Mouse (Mus musculus) hindbrain, embryonic 11.5 days (tissue): ENCODE measurements around the gene Slc12a5. TPM values are rescaled to one million over a fixed set of nuclear protein-coding genes. Genes with fewer than 3 reads are reported as not detected.
A peak's percentile ranks its signal among the peaks of the same experiment; 100 is the strongest.

Experiments used
- ATAC-seq: fragments of 200-750 bp; cut with Nextera tagmentation; 2 replicates; pipeline ENCODE4 v1.8.0; 2017; ENCODE audit warnings: mild to moderate bottlenecking, moderate TSS enrichment, moderate library complexity; ENCODE audit not compliant: low FRiP score
- DNase-seq: peaks from one replicate; pipeline ENCODE4 v3.0.0-alpha.2; 2015; ENCODE audit warnings: low spot score
- H3K27ac ChIP-seq: fragments of 300-500 bp; sonication (generic); 2 replicates; pipeline ENCODE4 v1.5.1; 2014; ENCODE audit warnings: mild to moderate bottlenecking, low read depth, low read length
- H3K27me3 ChIP-seq: fragments of 300-500 bp; sonication (generic); 2 replicates; pipeline ENCODE4 v1.6.1; 2014; ENCODE audit warnings: mild to moderate bottlenecking, low read length, moderate library complexity, mixed read lengths; ENCODE audit not compliant: control insufficient read depth, insufficient read depth
- H3K36me3 ChIP-seq: fragments of 300-500 bp; sonication (generic); 2 replicates; pipeline ENCODE4 v1.6.1; 2014; ENCODE audit warnings: mild to moderate bottlenecking, low read length, moderate library complexity, mixed read lengths; ENCODE audit not compliant: control insufficient read depth, insufficient read depth
- H3K4me1 ChIP-seq: fragments of 300-500 bp; sonication (generic); replicated peaks from 2 replicates; pipeline ENCODE4 v1.6.1; 2014; ENCODE audit warnings: low read length, mixed read lengths; ENCODE audit not compliant: control insufficient read depth, insufficient read depth
- H3K4me2 ChIP-seq: fragments of 300-500 bp; sonication (generic); replicated peaks from 2 replicates; pipeline ENCODE4 v1.6.1; 2014; ENCODE audit warnings: mild to moderate bottlenecking, low read depth, low read length
- H3K4me3 ChIP-seq: fragments of 300-500 bp; sonication (generic); 2 replicates; pipeline ENCODE4 v1.5.1; 2014; ENCODE audit warnings: low read depth, low read length
- H3K9ac ChIP-seq: fragments of 300-500 bp; sonication (generic); 2 replicates; pipeline ENCODE4 v1.6.1; 2014; ENCODE audit warnings: low read depth, low read length
- H3K9me3 ChIP-seq: fragments of 300-500 bp; sonication (generic); 2 replicates; pipeline ENCODE4 v1.6.1; 2016; ENCODE audit warnings: low read length; ENCODE audit not compliant: control insufficient read depth
- WGBS: fragments of 180-500 bp; shearing (Covaris S2); extraction: QIAGEN DNeasy Blood & Tissue Kit; methylation state at CpG from one replicate; pipeline ENCODE4 v1.1.7; 2014; 5-methylcytosine and 5-hydroxymethylcytosine counted together
- polyA plus RNA-seq: library from polyadenylated mRNA; unstranded; fragments of >200 nt; fragmentation: Nextera tagmentation; extraction: Ambion mirVana; gene quantifications from 2 replicates; pipeline ENCODE4 v1.2.1, GENCODE M21; 2014

The Slc12a5 gene
- polyA plus RNA-seq, 1 experiment from 2014 or later: 7.4 TPM

GRCm38 (mm10) chr2:164940140-164940830 lies 20.3 kb upstream of the Slc12a5 start, which contains the start of gene Mmp9:
TSS of gene Mmp9 (plus strand) at chr2:164940780.
- WGBS: 23% methylated on average over 10 of the region's 10 CpGs

DNA sequence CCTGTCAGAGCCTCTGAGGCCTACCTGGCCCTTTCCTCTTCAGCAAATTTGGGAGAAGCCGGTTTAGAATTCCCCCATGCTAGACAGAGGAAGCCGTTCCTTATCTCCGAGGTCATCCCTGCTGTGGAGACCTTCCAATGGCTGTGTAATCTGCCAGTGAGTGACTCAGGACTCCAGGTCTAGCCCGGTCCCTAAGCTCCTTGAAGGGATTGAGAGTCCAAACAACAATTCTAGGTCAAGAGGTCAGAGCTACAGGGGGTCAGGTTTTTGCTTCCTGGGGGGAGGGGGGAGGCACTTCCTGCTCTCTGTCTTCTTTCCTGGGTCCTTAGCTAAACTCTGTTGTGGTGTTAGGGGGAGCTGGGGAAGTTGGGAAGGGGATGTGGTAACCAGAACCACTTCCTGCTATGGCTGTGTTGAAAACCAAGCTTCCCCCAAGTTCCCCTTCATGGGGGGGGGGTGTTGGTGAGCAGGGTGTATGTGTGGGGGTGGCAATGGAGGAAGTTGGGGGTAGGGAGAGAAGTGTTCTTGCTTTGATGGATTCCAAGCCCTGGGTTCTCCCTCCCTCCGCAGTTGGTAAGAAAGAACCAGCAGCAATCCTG lies 17.8 kb upstream of the Slc12a5 start:
- no peak for DNase-seq
- Histone ChIP-seq H3K27ac (no peak overlapping the region), H3K4me2 (no peak overlapping the region), H3K27me3 (peaks cover 33% of the 10 kb centered on the region), H3K4me3 (no peak overlapping the region), H3K36me3 (no peaks in the 10 kb centered on the region), H3K4me1 (peaks cover 7% of the 10 kb centered on the region; the same call in 1 of the 2 replicates), H3K9ac (no peak overlapping the region), H3K9me3 (no peaks in the 10 kb centered on the region)
- 18% methylated on average over 5 of the region's 5 CpGs for WGBS
- ATAC-seq: no peak

More at GRCm38 (mm10) chr2:164940140-164940830, 20.3 kb upstream of the Slc12a5 start, which contains the start of gene Mmp9:
- no peaks in the 10 kb centered on the region for H3K36me3 ChIP-seq
- H3K4me1 ChIP-seq: peaks cover 7% of the 10 kb centered on the region; the same call in 1 of the 2 replicates
- H3K4me3 ChIP-seq: no peak within 1 kb of the TSS
- H3K27ac ChIP-seq: no peak within 1 kb of the TSS
- DNase-seq (no peak), ATAC-seq (no peak; the same call in 1 of the 2 replicates)
- H3K4me2 ChIP-seq: no peak within 1 kb of the TSS
- no peak within 1 kb of the TSS for H3K9ac ChIP-seq
- peaks cover 28% of the 10 kb centered on the region for H3K27me3 ChIP-seq
- no peaks in the 10 kb centered on the region for H3K9me3 ChIP-seq

DNA sequence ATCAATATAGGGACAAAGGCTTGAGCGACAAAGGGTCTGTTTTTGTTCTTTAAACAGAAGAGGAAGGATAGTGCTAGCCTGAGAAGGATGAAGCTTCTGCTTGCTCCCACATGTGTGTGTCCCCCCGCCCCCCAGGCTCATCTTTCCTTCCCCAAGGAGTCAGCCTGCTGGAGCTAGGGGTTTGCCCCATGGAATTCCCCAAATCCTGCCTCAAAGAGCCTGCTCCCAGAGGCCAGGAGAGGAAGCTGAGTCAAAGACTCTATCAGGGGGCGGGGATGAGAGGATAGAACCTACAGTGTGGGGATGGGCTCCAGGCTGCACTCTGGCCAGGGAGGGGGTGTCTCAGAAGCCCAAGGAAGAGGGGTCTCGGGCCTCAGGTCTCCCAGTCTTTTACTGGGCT lies 13.1 kb upstream of the Slc12a5 start:
- no peak for DNase-seq
- H3K27ac ChIP-seq: no peak overlapping the region
- H3K4me1 ChIP-seq: no peaks in the 10 kb centered on the region; the same call in 1 of the 2 replicates
- H3K9ac ChIP-seq: no peak overlapping the region
- no peaks in the 10 kb centered on the region for H3K9me3 ChIP-seq
- H3K4me3 ChIP-seq: no peak overlapping the region
- WGBS: 38% methylated on average over 4 of the region's 4 CpGs
- H3K4me2 ChIP-seq: no peak overlapping the region
- H3K36me3 ChIP-seq: no peaks in the 10 kb centered on the region
- ATAC-seq: no peak
- H3K27me3 ChIP-seq: peaks cover 50% of the 10 kb centered on the region

DNA sequence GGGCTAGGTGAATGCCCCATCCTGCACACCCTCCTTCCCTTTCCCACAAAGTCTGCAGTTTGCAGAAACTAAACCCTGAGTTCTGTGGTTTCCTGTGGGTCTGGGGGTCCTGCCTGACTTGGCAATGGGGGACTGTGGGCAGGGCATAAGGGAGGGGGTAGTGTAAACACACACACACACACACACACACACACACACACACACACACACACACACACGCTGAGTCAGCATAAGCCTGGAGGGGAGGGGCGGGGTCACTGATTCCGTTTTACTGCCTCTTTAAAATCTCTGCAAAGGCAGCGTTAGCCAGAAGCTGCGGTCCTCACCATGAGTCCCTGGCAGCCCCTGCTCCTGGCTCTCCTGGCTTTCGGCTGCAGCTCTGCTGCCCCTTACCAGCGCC lies 12.7 kb upstream of the Slc12a5 start:
- WGBS: 10% methylated on average over 5 of the region's 7 CpGs
- no peaks in the 10 kb centered on the region for H3K9me3 ChIP-seq
- no peak overlapping the region for H3K4me3 ChIP-seq
- DNase-seq (peak; percentile 21), ATAC-seq (no peak)
- no peak overlapping the region for H3K27ac ChIP-seq
- H3K4me2 ChIP-seq: no peak overlapping the region
- H3K36me3 ChIP-seq: no peaks in the 10 kb centered on the region
- no peak overlapping the region for H3K9ac ChIP-seq
- H3K27me3 ChIP-seq: peaks cover 50% of the 10 kb centered on the region
- H3K4me1 ChIP-seq: no peaks in the 10 kb centered on the region; the same call in 1 of the 2 replicates

- 5% methylated on average over 25 of the region's 25 CpGs for WGBS
- H3K9ac ChIP-seq: no peak overlapping the region
Measured at GRCm38 (mm10) chr2:164948962-164949361, 11.6 kb upstream of the Slc12a5 start.

DNA sequence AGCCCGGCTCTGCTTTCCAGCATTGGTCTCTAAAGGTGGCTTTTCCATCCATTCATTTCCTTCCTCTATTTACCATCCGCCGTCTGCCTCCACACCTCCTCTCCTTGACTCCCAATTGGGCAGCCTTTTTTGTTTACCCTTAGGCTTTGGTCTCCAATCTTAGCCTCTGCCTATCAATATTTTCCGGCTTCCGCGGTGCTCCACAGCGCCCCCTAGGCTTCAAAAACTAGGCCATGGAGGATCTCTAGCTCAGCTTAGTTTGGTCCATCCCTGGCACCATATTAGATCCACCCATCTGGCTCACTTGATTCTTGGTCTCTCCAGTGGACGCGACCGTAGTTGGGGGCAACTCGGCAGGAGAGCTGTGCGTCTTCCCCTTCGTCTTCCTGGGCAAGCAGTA lies 10.1 kb upstream of the Slc12a5 start:
- no peak overlapping the region for H3K27ac ChIP-seq
- WGBS: 28% methylated on average over 13 of the region's 13 CpGs
- H3K4me1 ChIP-seq: no peaks in the 10 kb centered on the region; the same call in 1 of the 2 replicates
- ATAC-seq (no peak), DNase-seq (peak; percentile 69)
- peaks cover 50% of the 10 kb centered on the region for H3K27me3 ChIP-seq
- H3K9me3 ChIP-seq: no peaks in the 10 kb centered on the region
- H3K9ac ChIP-seq: no peak overlapping the region
- H3K4me2 ChIP-seq: no peak overlapping the region
- no peaks in the 10 kb centered on the region for H3K36me3 ChIP-seq
- H3K4me3 ChIP-seq: no peak overlapping the region

More at GRCm38 (mm10) chr2:164948962-164949361, 11.6 kb upstream of the Slc12a5 start:
- peaks cover 50% of the 10 kb centered on the region for H3K27me3 ChIP-seq
- no peaks in the 10 kb centered on the region; the same call in 1 of the 2 replicates for H3K4me1 ChIP-seq
- H3K27ac ChIP-seq: no peak overlapping the region
- H3K36me3 ChIP-seq: no peaks in the 10 kb centered on the region
- ATAC-seq (no peak), DNase-seq (no peak)
- peak overlapping the region; percentile 22 for H3K4me3 ChIP-seq
- no peaks in the 10 kb centered on the region for H3K9me3 ChIP-seq
- H3K4me2 ChIP-seq: no peak overlapping the region; the same call in 1 of the 2 replicates

DNA sequence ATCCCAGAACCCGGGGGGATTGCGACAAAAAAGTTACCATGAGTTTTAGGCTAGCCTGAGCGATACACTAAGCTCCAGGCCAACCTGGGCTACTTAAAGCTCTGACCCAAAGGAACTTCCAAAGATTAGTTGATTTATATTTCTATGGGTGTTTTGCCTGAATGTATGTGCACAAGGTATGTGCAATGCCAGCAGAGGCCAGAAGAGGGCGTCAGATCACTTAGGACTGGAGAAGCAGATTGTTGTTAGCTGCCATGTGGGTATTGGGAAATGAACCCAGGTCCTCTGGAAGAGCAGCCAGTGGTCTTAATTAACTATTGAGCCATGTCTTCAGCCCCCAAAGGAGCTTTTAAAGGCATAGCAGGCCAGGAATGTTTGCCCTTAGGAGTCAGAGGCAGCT lies 8.9 kb upstream of the Slc12a5 start:
- Histone ChIP-seq H3K9ac (no peak overlapping the region), H3K27ac (no peak overlapping the region), H3K9me3 (no peaks in the 10 kb centered on the region), H3K4me2 (no peak overlapping the region), H3K4me3 (no peak overlapping the region), H3K27me3 (peaks cover 49% of the 10 kb centered on the region), H3K36me3 (no peaks in the 10 kb centered on the region), H3K4me1 (no peaks in the 10 kb centered on the region; the same call in 1 of the 2 replicates)
- ATAC-seq (no peak), DNase-seq (no peak)
- 81% methylated on average over 4 of the region's 4 CpGs for WGBS

DNA sequence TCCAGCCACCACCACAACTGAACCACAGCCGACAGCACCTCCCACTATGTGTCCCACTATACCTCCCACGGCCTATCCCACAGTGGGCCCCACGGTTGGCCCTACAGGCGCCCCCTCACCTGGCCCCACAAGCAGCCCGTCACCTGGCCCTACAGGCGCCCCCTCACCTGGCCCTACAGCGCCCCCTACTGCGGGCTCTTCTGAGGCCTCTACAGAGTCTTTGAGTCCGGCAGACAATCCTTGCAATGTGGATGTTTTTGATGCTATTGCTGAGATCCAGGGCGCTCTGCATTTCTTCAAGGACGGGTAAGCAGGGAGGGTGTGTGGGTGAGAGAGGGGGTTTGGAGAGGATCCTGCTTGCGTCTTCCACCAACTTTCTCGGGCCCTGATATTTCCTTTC lies 8.2 kb upstream of the Slc12a5 start:
- Histone ChIP-seq H3K4me3 (no peak overlapping the region), H3K36me3 (no peaks in the 10 kb centered on the region), H3K9ac (no peak overlapping the region), H3K27me3 (peaks cover 44% of the 10 kb centered on the region), H3K27ac (no peak overlapping the region), H3K9me3 (no peaks in the 10 kb centered on the region), H3K4me2 (no peak overlapping the region), H3K4me1 (no peaks in the 10 kb centered on the region; the same call in 1 of the 2 replicates)
- 41% methylated on average over 13 of the region's 13 CpGs for WGBS
- peak; percentile 29 for DNase-seq
- ATAC-seq: no peak
